Mouse (Mus musculus): ENCODE results near the gene Chst11. TPM values are rescaled to one million over a fixed set of nuclear protein-coding genes. Genes with fewer than 3 reads are reported as not detected.

The Chst11 gene
- 0.74 and 0.98 TPM in 2 replicates for polyA plus RNA-seq (2015; fragmentation: Nextera tagmentation; extraction: Ambion mirVana)

GRCm38 (mm10) chr10:82984950-82985699 lies at the start of gene Chst11:
Gene Chst11 (plus strand): TSS chr10:82985498.
- ATAC-seq = peak; percentile 95
- TF ChIP-seq CTCF (IDR thresholded peaks at IDR 0.05) (no peak), EP300 (IDR thresholded peaks at IDR 0.05) (no peak)

GRCm38 (mm10) chr10:82935774-82936173 lies 49.5 kb upstream of the Chst11 start:
- no peaks in the 10 kb centered on the region for H3K36me3 ChIP-seq (ENCODE audit: insufficient read depth, low read length)
- H3K27ac ChIP-seq (ENCODE audit: low read length) = no peak overlapping the region
- no peak for TF ChIP-seq EP300 (IDR thresholded peaks at IDR 0.05)
- no peak for TF ChIP-seq CTCF (IDR thresholded peaks at IDR 0.05)
- H3K9me3 ChIP-seq (ENCODE audit: low read length) = no peaks in the 10 kb centered on the region
- ATAC-seq (no peak), DNase-seq (ENCODE audit: low spot score) (no peak)
- no peak overlapping the region for H3K4me2 ChIP-seq (replicated peaks; ENCODE audit: low read depth, low read length)
- 82% methylated on average over 6 of the region's 6 CpGs for WGBS
- no peaks in the 10 kb centered on the region for H3K27me3 ChIP-seq (replicated peaks; ENCODE audit: insufficient read depth, low read length)
- no peaks in the 10 kb centered on the region for H3K4me1 ChIP-seq (ENCODE audit: insufficient read depth, low read depth, low read length)
- no peak overlapping the region for H3K4me3 ChIP-seq (ENCODE audit: low read depth, low read length)
- H3K9ac ChIP-seq (replicated peaks; ENCODE audit: low read depth) = no peak overlapping the region

More at GRCm38 (mm10) chr10:82984950-82985699, at the start of gene Chst11:
- H3K9me3 ChIP-seq (ENCODE audit: low read length) = no peaks in the 10 kb centered on the region
- H3K9ac ChIP-seq (replicated peaks; ENCODE audit: low read depth) = peak within 1 kb of the TSS; percentile 36; the same call in 1 of the 2 replicates
- H3K4me1 ChIP-seq (ENCODE audit: insufficient read depth, low read depth, low read length) = no peaks in the 10 kb centered on the region; the same call in 1 of the 2 replicates
- DNase-seq (ENCODE audit: low spot score) = peak; percentile 72
- no peaks in the 10 kb centered on the region for H3K36me3 ChIP-seq (ENCODE audit: insufficient read depth, low read length)
- 3% methylated on average over 50 of the region's 67 CpGs for WGBS
- peak within 1 kb of the TSS; percentile 80 for H3K4me2 ChIP-seq (replicated peaks; ENCODE audit: low read depth, low read length)
- peak within 1 kb of the TSS; percentile 58 for H3K4me3 ChIP-seq (ENCODE audit: low read depth, low read length)
- H3K27ac ChIP-seq (ENCODE audit: low read length) = no peak within 1 kb of the TSS
- 0 out of 2 replicates have a peak, but pooled peaks cover 3% of the 10 kb centered on the region for H3K27me3 ChIP-seq (replicated peaks; ENCODE audit: insufficient read depth, low read length)

GRCm38 (mm10) chr10:82953415-82953814 lies 31.9 kb upstream of the Chst11 start:
- Histone ChIP-seq H3K9ac (replicated peaks; ENCODE audit: low read depth) (no peak overlapping the region), H3K36me3 (ENCODE audit: insufficient read depth, low read length) (no peaks in the 10 kb centered on the region), H3K4me3 (ENCODE audit: low read depth, low read length) (no peak overlapping the region), H3K9me3 (ENCODE audit: low read length) (no peaks in the 10 kb centered on the region), H3K27me3 (replicated peaks; ENCODE audit: insufficient read depth, low read length) (no peaks in the 10 kb centered on the region), H3K27ac (ENCODE audit: low read length) (no peak overlapping the region), H3K4me2 (replicated peaks; ENCODE audit: low read depth, low read length) (no peak overlapping the region), H3K4me1 (ENCODE audit: insufficient read depth, low read depth, low read length) (no peaks in the 10 kb centered on the region)
- DNase-seq (ENCODE audit: low spot score) = peak; percentile 11
- TF ChIP-seq EP300 (IDR thresholded peaks at IDR 0.05) (no peak), CTCF (IDR thresholded peaks at IDR 0.05) (no peak)
- 67% methylated on average over 4 of the region's 4 CpGs for WGBS
- ATAC-seq = no peak

- Histone ChIP-seq H3K4me3 (ENCODE audit: low read depth, low read length) (no peak overlapping the region), H3K27me3 (replicated peaks; ENCODE audit: insufficient read depth, low read length) (no peaks in the 10 kb centered on the region), H3K4me1 (ENCODE audit: insufficient read depth, low read depth, low read length) (no peaks in the 10 kb centered on the region), H3K27ac (ENCODE audit: low read length) (no peak overlapping the region), H3K9me3 (ENCODE audit: low read length) (no peaks in the 10 kb centered on the region), H3K9ac (replicated peaks; ENCODE audit: low read depth) (no peak overlapping the region), H3K4me2 (replicated peaks; ENCODE audit: low read depth, low read length) (no peak overlapping the region), H3K36me3 (ENCODE audit: insufficient read depth, low read length) (no peaks in the 10 kb centered on the region)
- 89% methylated on average over 18 of the region's 18 CpGs for WGBS
- TF ChIP-seq CTCF (IDR thresholded peaks at IDR 0.05) (no peak), EP300 (IDR thresholded peaks at IDR 0.05) (no peak)
- DNase-seq (ENCODE audit: low spot score) = no peak
- ATAC-seq = no peak
Observed at GRCm38 (mm10) chr10:82955117-82955516, 30.2 kb upstream of the Chst11 start.

- WGBS = 48% methylated on average over 5 of the region's 5 CpGs
- Histone ChIP-seq H3K9ac (replicated peaks; ENCODE audit: low read depth) (no peak overlapping the region), H3K4me2 (replicated peaks; ENCODE audit: low read depth, low read length) (no peak overlapping the region), H3K27ac (ENCODE audit: low read length) (no peak overlapping the region), H3K4me3 (ENCODE audit: low read depth, low read length) (no peak overlapping the region), H3K4me1 (ENCODE audit: insufficient read depth, low read depth, low read length) (no peaks in the 10 kb centered on the region), H3K9me3 (ENCODE audit: low read length) (no peaks in the 10 kb centered on the region), H3K36me3 (ENCODE audit: insufficient read depth, low read length) (no peaks in the 10 kb centered on the region), H3K27me3 (replicated peaks; ENCODE audit: insufficient read depth, low read length) (no peaks in the 10 kb centered on the region)
- TF ChIP-seq EP300 (IDR thresholded peaks at IDR 0.05) (no peak), CTCF (IDR thresholded peaks at IDR 0.05) (no peak)
- DNase-seq (ENCODE audit: low spot score) (peak; percentile 50), ATAC-seq (peak; percentile 67)
Observed at GRCm38 (mm10) chr10:82958218-82958761, 27.0 kb upstream of the Chst11 start.

DNA sequence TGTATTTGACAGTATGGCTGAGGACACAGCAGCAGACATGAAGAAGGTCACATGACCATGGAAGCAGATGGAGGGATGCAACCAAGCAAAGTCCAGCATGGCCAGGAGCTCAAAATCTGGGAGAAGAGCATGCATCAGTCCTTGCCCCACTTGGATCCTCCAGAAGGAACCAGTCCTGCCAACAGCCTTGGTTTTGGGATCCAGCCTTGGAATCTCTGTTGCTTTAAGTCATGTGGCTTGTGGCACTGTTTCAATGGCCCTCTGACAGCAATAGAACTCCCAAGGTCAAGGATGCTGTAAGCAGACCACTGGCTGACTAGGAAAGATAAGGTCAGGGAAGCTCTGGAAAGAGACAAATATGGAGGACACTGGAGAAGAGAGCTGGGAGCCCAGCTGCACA lies 26.0 kb upstream of the Chst11 start:
- Histone ChIP-seq H3K4me3 (ENCODE audit: low read depth, low read length) (no peak overlapping the region), H3K36me3 (ENCODE audit: insufficient read depth, low read length) (no peaks in the 10 kb centered on the region), H3K9me3 (ENCODE audit: low read length) (no peaks in the 10 kb centered on the region), H3K27me3 (replicated peaks; ENCODE audit: insufficient read depth, low read length) (no peaks in the 10 kb centered on the region), H3K9ac (replicated peaks; ENCODE audit: low read depth) (no peak overlapping the region), H3K4me1 (ENCODE audit: insufficient read depth, low read depth, low read length) (no peaks in the 10 kb centered on the region), H3K27ac (ENCODE audit: low read length) (no peak overlapping the region), H3K4me2 (replicated peaks; ENCODE audit: low read depth, low read length) (no peak overlapping the region)
- ATAC-seq (no peak), DNase-seq (ENCODE audit: low spot score) (no peak)
- TF ChIP-seq EP300 (IDR thresholded peaks at IDR 0.05) = no peak
- no peak for TF ChIP-seq CTCF (IDR thresholded peaks at IDR 0.05)

All from lung, postnatal 0 days (tissue).